Mouse (Mus musculus) stomach, embryonic 14.5 days (tissue): ENCODE measurements around the gene Map1lc3a. TPM values are rescaled to one million over a fixed set of nuclear protein-coding genes. Genes with fewer than 3 reads are reported as not detected.

Experiments used
- ATAC-seq: fragments of 200-750 bp; cut with Nextera tagmentation; 2 replicates; pipeline ENCODE4 v1.8.0; 2017; ENCODE audit warnings: low read depth, moderate TSS enrichment; ENCODE audit not compliant: insufficient number of reproducible peaks, insufficient read depth, low FRiP score
- H3K27ac ChIP-seq: fragments of 300-500 bp; sonication (generic); 2 replicates; pipeline ENCODE4 v1.5.1; 2014; ENCODE audit warnings: mild to moderate bottlenecking, low read length, moderate library complexity, mixed read lengths
- H3K27me3 ChIP-seq: fragments of 300-500 bp; sonication (generic); 2 replicates; pipeline ENCODE4 v1.6.1; 2014; ENCODE audit warnings: low read length, control low read depth, mixed read lengths; ENCODE audit not compliant: control insufficient read depth, insufficient read depth
- H3K36me3 ChIP-seq: fragments of 300-500 bp; sonication (generic); 2 replicates; pipeline ENCODE4 v1.6.1; 2014; ENCODE audit warnings: mild to moderate bottlenecking, control low read depth, low read length, moderate library complexity, mixed read lengths; ENCODE audit not compliant: control insufficient read depth, insufficient read depth
- H3K4me1 ChIP-seq: fragments of 300-500 bp; sonication (generic); 2 replicates; pipeline ENCODE4 v1.6.1; 2014; ENCODE audit warnings: low read length, control low read depth, mixed read lengths; ENCODE audit not compliant: control insufficient read depth, insufficient read depth
- H3K4me2 ChIP-seq: fragments of 300-500 bp; sonication (generic); replicated peaks from 2 replicates; pipeline ENCODE4 v1.6.1; 2014; ENCODE audit warnings: low read depth, low read length, control low read depth
- H3K4me3 ChIP-seq: fragments of 300-500 bp; sonication (generic); 2 replicates; pipeline ENCODE4 v1.5.1; 2014; ENCODE audit warnings: low read depth, low read length, control low read depth
- H3K9ac ChIP-seq: fragments of 300-500 bp; sonication (generic); replicated peaks from 2 replicates; pipeline ENCODE4 v1.6.1; 2014; ENCODE audit warnings: low read depth, mild to moderate bottlenecking, control low read depth, low read length, moderate library complexity, mixed read lengths
- H3K9me3 ChIP-seq: fragments of 300-500 bp; sonication (generic); 2 replicates; pipeline ENCODE4 v1.6.1; 2016; ENCODE audit warnings: low read depth, low read length, control low read depth; ENCODE audit not compliant: control insufficient read depth
- WGBS: fragments of 180-500 bp; shearing (Covaris S2); extraction: QIAGEN DNeasy Blood & Tissue Kit; methylation state at CpG from one replicate; pipeline ENCODE4 v1.1.7; 2014; 5-methylcytosine and 5-hydroxymethylcytosine counted together
- polyA plus RNA-seq: library from polyadenylated mRNA; unstranded; fragments of >200 nt; fragmentation: Nextera tagmentation; extraction: Ambion mirVana; gene quantifications from 2 replicates; pipeline ENCODE4 v1.2.1, GENCODE M21; 2014

The Map1lc3a gene
- polyA plus RNA-seq, 1 experiment from 2014 or later = 225 TPM

DNA sequence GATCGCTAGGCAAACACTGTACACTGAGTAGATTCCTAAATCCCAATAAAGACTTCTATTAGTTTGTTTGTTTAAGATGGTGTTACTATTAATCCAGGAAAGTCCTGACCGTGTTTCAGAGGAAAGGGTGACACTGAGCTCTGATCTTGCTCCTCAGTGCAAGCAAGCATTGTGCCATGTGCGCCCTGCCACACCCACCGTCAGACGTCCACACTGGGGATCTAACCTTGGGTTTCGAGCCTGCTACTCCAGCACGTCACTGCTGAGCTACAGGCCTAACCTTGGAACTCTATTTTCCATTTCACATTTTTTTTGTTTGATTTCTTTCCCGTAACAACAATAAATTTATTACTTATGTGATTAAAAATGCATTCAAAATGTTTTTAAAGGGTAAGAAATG is 14.0 kb downstream of the Map1lc3a start:
- H3K9ac ChIP-seq = no peak overlapping the region
- no peaks in the 10 kb centered on the region for H3K4me1 ChIP-seq
- H3K36me3 ChIP-seq = peaks cover 13% of the 10 kb centered on the region
- WGBS = 86% methylated on average over 8 of the region's 8 CpGs
- no peaks in the 10 kb centered on the region for H3K27me3 ChIP-seq
- no peak overlapping the region for H3K4me2 ChIP-seq
- H3K9me3 ChIP-seq = no peaks in the 10 kb centered on the region
- no peak overlapping the region for H3K4me3 ChIP-seq
- ATAC-seq = no peak
- no peak overlapping the region for H3K27ac ChIP-seq

DNA sequence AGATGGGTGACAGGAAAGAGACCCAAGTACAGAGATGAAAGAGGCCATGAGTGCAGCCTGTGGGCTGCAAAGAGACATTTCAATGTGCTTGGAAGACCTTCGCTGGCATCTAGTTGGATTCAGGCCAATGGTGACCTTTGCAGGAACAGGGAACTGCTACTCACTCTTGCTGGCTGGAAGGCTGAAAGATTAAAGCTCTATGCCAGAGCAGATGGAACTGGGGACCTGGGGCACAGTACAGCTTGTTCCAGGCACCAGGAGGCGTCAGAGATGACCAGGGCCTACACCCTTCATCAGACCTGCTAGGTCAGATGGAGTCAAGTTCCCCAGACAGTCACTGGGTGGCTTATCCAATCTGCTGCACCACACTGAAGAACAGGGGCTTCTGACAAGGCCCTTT is 17.3 kb downstream of the Map1lc3a start:
- no peaks in the 10 kb centered on the region for H3K9me3 ChIP-seq
- no peak overlapping the region for H3K27ac ChIP-seq
- H3K9ac ChIP-seq = no peak overlapping the region
- H3K4me2 ChIP-seq = no peak overlapping the region
- 90% methylated on average over 2 of the region's 2 CpGs for WGBS
- no peak overlapping the region for H3K4me3 ChIP-seq
- no peaks in the 10 kb centered on the region for H3K27me3 ChIP-seq
- no peak for ATAC-seq
- H3K4me1 ChIP-seq = no peaks in the 10 kb centered on the region
- H3K36me3 ChIP-seq = peaks cover 38% of the 10 kb centered on the region

DNA sequence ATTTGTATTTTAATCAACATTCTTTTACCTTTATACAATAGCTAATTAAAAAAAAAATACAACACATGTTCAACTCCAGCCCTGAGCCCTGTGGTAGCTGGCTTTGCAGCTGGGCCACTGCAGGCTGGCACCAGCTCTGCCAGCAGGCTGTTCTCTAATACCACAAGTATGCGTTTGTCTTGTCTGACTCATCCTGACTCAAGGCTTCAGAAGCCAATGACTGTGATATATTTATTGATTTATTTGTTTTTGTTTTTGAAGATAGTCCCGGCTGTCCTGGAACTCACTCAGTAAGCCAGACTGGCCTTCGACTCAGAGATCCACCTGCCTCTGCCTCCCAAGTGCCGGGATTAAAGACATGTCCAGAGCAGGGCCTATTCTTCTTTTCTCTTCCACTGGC is 17.8 kb downstream of the Map1lc3a start:
- no peak for ATAC-seq
- H3K27me3 ChIP-seq = no peaks in the 10 kb centered on the region
- H3K4me1 ChIP-seq = no peaks in the 10 kb centered on the region
- no peak overlapping the region for H3K9ac ChIP-seq
- WGBS = 90% methylated on average over 4 of the region's 4 CpGs
- peaks cover 44% of the 10 kb centered on the region for H3K36me3 ChIP-seq
- no peak overlapping the region for H3K27ac ChIP-seq
- no peak overlapping the region for H3K4me3 ChIP-seq
- H3K4me2 ChIP-seq = no peak overlapping the region
- H3K9me3 ChIP-seq = no peaks in the 10 kb centered on the region

DNA sequence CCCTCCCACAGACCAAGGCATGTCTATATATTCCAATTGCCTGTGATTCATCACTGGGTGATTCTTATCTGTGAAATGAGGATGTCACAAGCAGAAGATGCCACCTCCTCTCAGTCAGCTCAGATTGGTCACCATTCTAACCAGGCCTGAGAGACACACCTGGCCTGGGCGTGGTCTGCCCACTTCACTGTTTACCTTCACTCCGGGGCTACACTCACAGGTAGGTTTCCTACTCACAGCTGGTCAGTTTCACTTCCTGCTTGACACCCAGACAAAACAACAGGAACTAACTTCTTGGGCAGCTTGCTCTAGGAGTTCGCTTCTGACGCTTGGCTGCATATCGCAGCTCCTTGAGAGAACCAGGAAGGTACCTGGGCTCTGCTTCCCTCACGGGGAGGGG is 19.4 kb downstream of the Map1lc3a start:
- ATAC-seq = no peak
- Histone ChIP-seq H3K4me3 (no peak overlapping the region), H3K9me3 (no peaks in the 10 kb centered on the region), H3K4me2 (no peak overlapping the region), H3K9ac (no peak overlapping the region), H3K27ac (no peak overlapping the region), H3K27me3 (no peaks in the 10 kb centered on the region), H3K4me1 (no peaks in the 10 kb centered on the region), H3K36me3 (peaks cover 46% of the 10 kb centered on the region)
- WGBS = 73% methylated on average over 6 of the region's 6 CpGs

DNA sequence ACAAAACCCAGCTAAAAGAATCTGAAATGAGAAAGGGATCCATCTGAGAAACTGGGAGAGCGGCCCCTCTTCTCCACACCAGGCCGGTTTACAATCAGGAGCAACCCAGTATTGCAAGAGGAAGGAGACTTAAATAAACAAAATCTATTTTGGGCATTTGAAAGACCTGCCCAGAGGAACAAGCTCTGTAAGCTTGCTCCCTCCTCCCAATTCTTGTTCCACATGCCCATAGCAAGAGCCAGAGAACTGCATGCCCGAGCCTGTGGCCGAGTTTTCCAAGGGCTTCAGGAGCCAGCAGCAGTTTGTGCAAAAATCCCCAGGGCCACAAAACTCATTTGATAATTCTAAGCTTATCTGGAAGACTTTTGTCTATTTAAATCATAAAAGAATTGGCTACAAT is 23.5 kb downstream of the Map1lc3a start:
- Histone ChIP-seq H3K27ac (peak overlapping the region; percentile 39; the same call in 1 of the 2 replicates), H3K4me2 (no peak overlapping the region), H3K4me1 (no peaks in the 10 kb centered on the region), H3K36me3 (peaks cover 34% of the 10 kb centered on the region), H3K9me3 (no peaks in the 10 kb centered on the region), H3K27me3 (no peaks in the 10 kb centered on the region), H3K9ac (no peak overlapping the region), H3K4me3 (no peak overlapping the region)
- ATAC-seq = no peak
- WGBS = 63% methylated on average over 4 of the region's 4 CpGs

DNA sequence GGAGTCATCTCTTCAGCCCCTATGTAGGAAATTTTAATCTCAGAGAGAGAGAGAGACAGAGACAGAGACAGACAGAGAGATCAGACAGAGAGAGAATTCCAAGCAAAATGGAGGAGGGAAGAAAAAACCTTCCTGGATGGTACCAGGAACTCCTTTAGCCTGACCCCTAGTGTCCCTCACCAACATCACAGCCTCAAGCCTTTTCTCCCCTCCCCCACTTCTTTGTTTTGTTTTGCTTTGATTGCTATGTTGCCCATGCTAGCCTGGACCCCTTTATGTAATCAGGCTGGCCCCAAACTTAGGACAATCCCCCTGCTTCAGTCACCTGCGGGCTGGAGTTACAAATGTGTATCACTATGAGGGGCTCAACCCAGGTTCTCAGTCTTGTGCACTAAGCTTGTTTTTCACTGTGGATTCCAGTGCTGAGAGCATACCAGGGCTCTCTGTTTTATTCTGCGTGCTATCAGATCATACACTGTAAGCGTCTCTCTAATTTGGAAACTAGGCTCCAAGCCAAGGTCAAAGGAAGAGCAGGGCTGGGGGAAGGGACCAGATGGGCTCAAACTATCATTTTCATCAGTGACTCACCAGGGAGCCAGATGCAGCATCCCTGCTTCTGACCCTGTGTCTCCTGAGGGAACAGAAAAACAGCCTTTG is 33.0 kb downstream of the Map1lc3a start:
- 0 out of 2 replicates have a peak overlapping the region, but pooled peaks have one; percentile 21 for H3K27ac ChIP-seq
- 28% methylated on average over 3 of the region's 3 CpGs for whole genome bisulfite sequencing
- no peak overlapping the region for H3K4me2 ChIP-seq

DNA sequence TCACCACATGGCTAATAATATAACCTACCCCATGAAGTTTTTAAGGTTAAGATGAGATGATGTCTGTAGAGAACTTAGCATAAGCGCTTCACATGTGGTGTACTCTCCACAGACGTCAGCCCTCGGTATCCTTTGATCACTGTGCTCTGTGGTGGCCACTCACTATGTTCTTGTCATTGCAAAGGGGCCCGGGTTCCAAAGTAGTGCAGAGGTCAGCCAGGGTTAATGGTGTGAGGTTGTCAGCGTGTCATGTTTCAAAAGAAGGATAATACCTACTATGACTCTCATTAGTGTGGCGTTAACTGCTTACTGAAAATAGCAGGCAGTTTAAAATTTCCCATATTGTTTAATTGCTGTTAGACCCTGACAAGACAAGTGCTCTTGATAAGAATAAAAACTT is 37.6 kb downstream of the Map1lc3a start:
- H3K36me3 ChIP-seq = peaks cover 11% of the 10 kb centered on the region
- H3K4me1 ChIP-seq = peaks cover 5% of the 10 kb centered on the region
- no peak overlapping the region for H3K27ac ChIP-seq
- 29% methylated on average over 6 of the region's 6 CpGs for WGBS
- ATAC-seq = no peak
- no peaks in the 10 kb centered on the region for H3K9me3 ChIP-seq
- H3K4me3 ChIP-seq = no peak overlapping the region
- no peak overlapping the region for H3K9ac ChIP-seq
- H3K4me2 ChIP-seq = no peak overlapping the region
- H3K27me3 ChIP-seq = no peaks in the 10 kb centered on the region

More for the DNA sequence above, 33.0 kb downstream of the Map1lc3a start:
- Histone ChIP-seq H3K27me3 (no peaks in the 10 kb centered on the region), H3K4me1 (peaks cover 5% of the 10 kb centered on the region), H3K4me3 (no peak overlapping the region), H3K9me3 (no peaks in the 10 kb centered on the region), H3K9ac (no peak overlapping the region), H3K36me3 (peaks cover 11% of the 10 kb centered on the region)
- ATAC-seq = no peak

DNA sequence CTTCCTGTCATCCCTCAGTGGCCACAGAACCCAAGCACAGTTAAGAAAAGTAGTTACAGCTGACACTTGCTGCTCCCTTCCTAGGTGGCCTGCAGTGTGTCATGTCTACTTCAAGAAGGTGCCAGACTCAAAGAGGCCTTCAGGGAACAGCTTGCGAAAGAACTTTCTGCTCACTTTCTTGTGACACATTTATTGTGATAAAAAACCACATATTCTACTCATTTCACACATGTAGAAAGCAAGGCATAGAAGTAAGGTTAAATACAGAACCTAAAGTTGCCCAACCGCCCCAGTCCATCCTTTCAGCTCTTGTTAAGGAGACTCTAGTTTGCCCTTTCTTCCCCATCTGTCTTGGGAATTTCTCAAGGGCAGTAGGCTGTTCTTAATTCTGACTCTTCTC is 42.5 kb downstream of the Map1lc3a start:
- Histone ChIP-seq H3K36me3 (peaks cover 6% of the 10 kb centered on the region), H3K9me3 (no peaks in the 10 kb centered on the region), H3K4me3 (no peak overlapping the region), H3K4me1 (no peaks in the 10 kb centered on the region), H3K27ac (no peak overlapping the region), H3K27me3 (no peaks in the 10 kb centered on the region), H3K9ac (no peak overlapping the region), H3K4me2 (no peak overlapping the region)
- no peak for ATAC-seq
- WGBS = 84% methylated on average over 2 of the region's 2 CpGs

DNA sequence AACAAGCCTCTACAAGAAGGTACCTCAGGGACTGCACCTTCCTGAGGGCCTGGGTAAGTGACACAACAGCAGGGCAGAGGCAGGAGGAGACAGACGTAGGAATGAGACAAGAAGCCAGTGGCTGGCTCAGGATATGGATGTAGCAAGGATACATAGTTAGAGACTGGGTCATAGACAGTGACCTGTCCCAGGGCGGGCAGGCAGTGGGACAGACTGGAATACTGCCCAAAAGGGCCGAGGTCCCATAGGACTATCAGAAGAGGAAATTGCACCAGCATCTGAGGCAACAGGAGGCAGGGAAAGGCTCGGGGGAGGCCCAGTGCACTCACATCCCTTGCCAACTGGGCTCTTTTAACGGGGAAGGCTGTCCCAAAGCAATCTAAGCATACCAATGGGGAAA is 44.5 kb downstream of the Map1lc3a start:
- 81% methylated on average over 5 of the region's 5 CpGs for WGBS
- no peak for ATAC-seq
- no peaks in the 10 kb centered on the region for H3K4me1 ChIP-seq
- H3K36me3 ChIP-seq = peaks cover 4% of the 10 kb centered on the region
- no peak overlapping the region for H3K4me2 ChIP-seq
- H3K27ac ChIP-seq = no peak overlapping the region
- H3K4me3 ChIP-seq = no peak overlapping the region
- no peaks in the 10 kb centered on the region for H3K27me3 ChIP-seq
- no peak overlapping the region for H3K9ac ChIP-seq
- no peaks in the 10 kb centered on the region for H3K9me3 ChIP-seq
